Comparison of ENCODE assay signal across 19 mouse cellular contexts in the genomic region with DNA sequence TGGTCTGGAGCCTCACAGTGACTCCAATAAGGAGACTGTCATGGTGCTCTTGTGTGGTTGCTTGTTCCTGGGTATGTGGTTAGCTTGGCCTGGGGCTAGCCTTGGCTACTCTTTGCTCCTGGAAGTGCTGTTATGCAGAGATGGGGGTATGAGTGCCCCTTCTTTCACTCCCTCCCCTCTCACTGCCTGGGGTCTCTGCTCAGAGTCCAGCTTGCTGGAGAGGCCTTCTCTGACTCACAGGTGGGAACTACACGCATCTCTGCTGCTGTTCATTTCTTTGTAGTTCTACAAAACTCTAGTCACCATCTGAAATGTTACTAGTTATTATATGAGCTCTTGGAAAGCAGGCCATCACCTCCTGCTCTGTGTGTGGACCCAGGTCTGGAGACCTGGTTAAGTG. TPM values are rescaled to one million over a fixed set of nuclear protein-coding genes. Genes with fewer than 3 reads are reported as not detected.
DNase-seq lines count a peak whose midpoint lies in the region; ATAC-seq lines count a peak whose summit lies in the region.
"Had no signal": no experiment of that assay in that cellular context is flagged by ENCODE, and none has a peak within 500 bp of the region (broad histone marks: within the 10 kb centered on the region; RNA-seq: fewer than 3 reads in every experiment).

No protein-coding gene starts in this region.

- WGBS in heart, embryonic 13.5 days = 90% methylated on average over 1 of the region's 1 CpGs
- 95% methylated on average over 1 of the region's 1 CpGs for WGBS in liver, embryonic 12.5 days (ENCODE audit: insufficient replicate concordance)
- 92% methylated on average over 1 of the region's 1 CpGs for WGBS in stomach, embryonic 16.5 days

- no peaks in the 10 kb centered on the region for H3K9me3 ChIP-seq in heart, embryonic 13.5 days
- H3K9me3 ChIP-seq in liver, embryonic 12.5 days (replicated peaks) = no peaks in the 10 kb centered on the region
- no peaks in the 10 kb centered on the region for H3K9me3 ChIP-seq in stomach, embryonic 16.5 days (replicated peaks; ENCODE audit: control insufficient read depth, low read length)
- H3K9me3 ChIP-seq: embryonic facial prominence, embryonic 15.5 days; forebrain, embryonic 10.5 days; hindbrain, embryonic 15.5 days had no signal

- H3K27me3 ChIP-seq in heart, embryonic 13.5 days (replicated peaks) = no peaks in the 10 kb centered on the region
- H3K27me3 ChIP-seq in liver, embryonic 12.5 days (replicated peaks) = no peaks in the 10 kb centered on the region
- no peaks in the 10 kb centered on the region for H3K27me3 ChIP-seq in stomach, embryonic 16.5 days (ENCODE audit: control insufficient read depth, insufficient read depth, low read length)
- H3K27me3 ChIP-seq: embryonic facial prominence, embryonic 15.5 days; hindbrain, embryonic 15.5 days had no signal

- DNase-seq in heart, adult 11 months = peak; percentile 76
- no peak for DNase-seq in heart, postnatal 10 days
- DNase-seq in heart, adult 8-10 months (ENCODE audit: low spot score) = no peak
- no peak for DNase-seq in liver
- DNase-seq: adrenal gland, postnatal 10 days; cerebellum, adult 11 months; cerebellum, adult 8-10 months; cerebellum, postnatal 14 days; embryo, embryonic 11 days; gastrocnemius, postnatal 10 days had no signal

- H3K4me1 ChIP-seq in heart, embryonic 13.5 days = peaks cover 38% of the 10 kb centered on the region
- peaks cover 30% of the 10 kb centered on the region for H3K4me1 ChIP-seq in liver, embryonic 12.5 days
- peaks cover 16% of the 10 kb centered on the region for H3K4me1 ChIP-seq in stomach, embryonic 16.5 days (ENCODE audit: control insufficient read depth, insufficient read depth, low read length)

- H3K36me3 ChIP-seq in heart, embryonic 13.5 days = peaks cover 4% of the 10 kb centered on the region; the same call in 1 of the 2 replicates
- H3K36me3 ChIP-seq in liver, embryonic 12.5 days = peaks cover 32% of the 10 kb centered on the region
- no peaks in the 10 kb centered on the region for H3K36me3 ChIP-seq in stomach, embryonic 16.5 days (ENCODE audit: control insufficient read depth, insufficient read depth, low read length)
- H3K36me3 ChIP-seq: embryonic facial prominence, embryonic 15.5 days; hindbrain, embryonic 15.5 days had no signal

- H3K4me3 ChIP-seq in heart, embryonic 13.5 days = no peak overlapping the region
- no peak overlapping the region for H3K4me3 ChIP-seq in liver, embryonic 12.5 days
- no peak overlapping the region for H3K4me3 ChIP-seq in stomach, embryonic 16.5 days (replicated peaks; ENCODE audit: low read length)
- H3K4me3 ChIP-seq: embryonic facial prominence, embryonic 15.5 days; erythroblast, embryonic 14.5 days; forebrain, embryonic 10.5 days; hindbrain, embryonic 15.5 days had no signal

- intact Hi-C loops in heart, postnatal 10 days (cut with DNase I) = no loop called here

- no peak for ATAC-seq in heart, embryonic 13.5 days (ENCODE audit: extremely low read depth, insufficient number of reproducible peaks, low FRiP score, low TSS enrichment)
- ATAC-seq in liver, embryonic 12.5 days = no peak
- no peak for ATAC-seq in stomach, embryonic 16.5 days (ENCODE audit: insufficient read depth, low FRiP score)
- ATAC-seq: forebrain, embryonic 14.5 days; intestine, embryonic 16.5 days had no signal

- peak overlapping the region; percentile 67 for H3K27ac ChIP-seq in heart, embryonic 13.5 days (replicated peaks)
- H3K27ac ChIP-seq in liver, embryonic 12.5 days = peak overlapping the region; percentile 12; the same call in 1 of the 2 replicates
- peak overlapping the region; percentile 74; the same call in 1 of the 2 replicates for H3K27ac ChIP-seq in stomach, embryonic 16.5 days (ENCODE audit: low read length)
- H3K27ac ChIP-seq: embryonic facial prominence, embryonic 15.5 days; forebrain, embryonic 10.5 days; hindbrain, embryonic 15.5 days had no signal

- no peak overlapping the region for H3K9ac ChIP-seq in heart, embryonic 13.5 days
- H3K9ac ChIP-seq in liver, embryonic 12.5 days = no peak overlapping the region
- H3K9ac ChIP-seq in stomach, embryonic 16.5 days (ENCODE audit: low read length) = no peak overlapping the region
- H3K9ac ChIP-seq: embryonic facial prominence, embryonic 15.5 days; hindbrain, embryonic 15.5 days had no signal

- H3K4me2 ChIP-seq in heart, embryonic 13.5 days = no peak overlapping the region
- H3K4me2 ChIP-seq in liver, embryonic 12.5 days = no peak overlapping the region
- no peak overlapping the region for H3K4me2 ChIP-seq in stomach, embryonic 16.5 days (ENCODE audit: low read depth, low read length)
- H3K4me2 ChIP-seq: embryonic facial prominence, embryonic 15.5 days; hindbrain, embryonic 15.5 days had no signal

RNA-seq across cellular contexts. Expression of a gene that starts 53.7 kb away (rescaled TPM):
- 10 to 100 TPM; 37.6 to 37.9 TPM for total RNA-seq in heart, postnatal 10 days (2021)
- 11.7 and 13.2 TPM in 2 replicates for polyA plus RNA-seq in heart, embryonic 13.5 days (2015; fragmentation: Nextera tagmentation; extraction: Ambion mirVana)
- 10 to 100 TPM; 11.3 to 14.5 (median 11.5) TPM for total RNA-seq in heart, adult 8-10 months (2022)
- polyA plus RNA-seq in liver, embryonic 12.5 days (2016; fragmentation: Nextera tagmentation; extraction: Ambion mirVana) = 11.3 and 12.0 TPM in 2 replicates
- 10.2 and 12.1 TPM in 2 replicates for polyA plus RNA-seq in stomach, embryonic 16.5 days (2015; fragmentation: Nextera tagmentation; extraction: Ambion mirVana)

Comparison
In these comparisons a context has a peak if more than half of its experiments do, and no peak if none do; other contexts are left out.
1. H3K27ac ChIP-seq: peak in every context shown above with its lines; median percentile 74 in stomach, embryonic 16.5 days; 67 in heart, embryonic 13.5 days; 12 in liver, embryonic 12.5 days.